Mouse (Mus musculus) frontal cortex, adult (tissue): ENCODE measurements at regions not wholly inside any gene's neighbourhood (a gene's known extent, or its start where the extent isn't known, plus 50 kb on each side); places are given as distances from the start of the nearest gene placed in this dataset.
"Not testable (repeated sequence)": the region's sequence is repeated elsewhere in the genome, so short reads cannot be mapped to it uniquely, and the experiment has no call there.

Experiments used
- ATAC-seq: cut with Nextera tagmentation; 2 replicates; pipeline ENCODE4 v1.9.2; 2017; ENCODE audit warnings: mild to moderate bottlenecking, moderate library complexity, mixed read lengths; ENCODE audit not compliant: low TSS enrichment

DNA sequence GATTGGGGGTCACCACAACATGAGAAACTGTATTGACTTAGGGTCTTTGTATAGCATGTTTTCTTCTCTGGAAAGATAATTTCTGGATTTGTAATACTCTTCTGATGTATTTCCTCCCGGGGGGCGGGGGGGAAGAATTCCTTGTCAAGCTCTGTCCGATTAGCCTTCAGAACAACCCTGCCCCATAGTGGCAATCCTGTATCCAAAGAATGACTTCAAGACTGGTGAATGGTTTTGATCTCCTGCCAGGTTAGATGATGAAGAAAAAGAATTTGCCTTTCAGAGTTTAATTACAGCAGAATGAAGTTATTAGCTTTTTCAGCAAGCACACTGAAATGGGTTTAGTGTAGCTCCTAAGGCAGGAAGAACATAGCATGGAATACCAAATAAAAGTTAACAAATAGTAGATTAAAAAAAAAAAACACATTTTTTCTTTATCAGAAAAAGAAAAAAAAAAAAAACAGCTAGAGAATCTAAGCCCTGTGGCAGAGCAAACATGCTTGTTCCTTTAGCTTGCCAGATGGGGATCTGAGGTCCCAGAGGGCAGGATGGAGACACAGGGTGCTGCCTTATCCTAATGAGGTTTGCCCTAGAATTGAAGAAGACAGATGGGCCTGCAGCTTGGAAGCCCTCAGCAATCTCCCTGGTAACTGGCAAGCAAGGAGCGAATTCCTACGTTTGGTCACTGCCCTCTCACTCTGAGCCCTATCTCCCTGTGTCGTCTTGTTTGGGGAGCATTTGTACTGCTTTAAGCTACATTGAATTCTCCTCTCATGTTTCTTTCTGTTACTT, 280.9 kb upstream of the Gm9972 start:
- ATAC-seq, result no peak

DNA sequence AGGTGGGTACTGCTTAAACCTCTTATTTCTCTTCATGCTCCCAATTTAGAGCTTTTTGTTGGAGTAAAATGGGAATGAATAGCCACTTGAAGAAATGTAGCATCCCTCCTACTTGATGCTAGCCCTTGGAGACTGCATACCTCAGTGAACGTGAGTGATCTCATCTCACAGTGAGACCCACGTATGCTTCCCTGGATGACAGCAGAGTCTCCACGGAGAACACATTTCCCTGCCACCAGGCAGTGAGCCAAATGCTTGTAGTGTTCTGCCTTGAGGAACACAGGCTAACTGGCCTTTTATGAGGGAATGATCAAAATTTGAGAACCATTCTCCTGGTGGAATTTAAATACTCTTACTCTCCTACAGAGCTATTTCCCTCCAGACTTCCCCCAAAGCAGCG, 280.1 kb upstream of the Gm9972 start:
- no peak for ATAC-seq

DNA sequence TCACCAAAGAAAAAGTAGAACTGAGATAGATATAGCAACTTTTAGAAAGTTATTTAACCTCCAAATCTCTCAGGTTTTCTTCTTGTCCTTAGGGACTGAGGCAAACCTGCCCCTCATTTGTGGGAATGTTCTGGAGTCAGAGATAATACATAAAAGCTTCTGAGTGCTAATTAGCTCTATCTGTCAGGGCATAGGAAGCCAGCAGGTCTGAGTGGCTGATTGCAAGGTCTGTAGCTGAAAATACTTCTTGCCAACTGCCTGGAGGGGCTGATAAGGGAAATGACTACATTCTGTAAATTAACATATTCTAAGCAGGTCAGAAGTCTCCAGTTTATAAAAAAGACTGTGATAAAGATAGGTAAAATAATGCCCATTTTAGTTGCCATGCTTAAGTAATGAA, 270.3 kb upstream of the Gm9972 start:
- no peak for ATAC-seq

DNA sequence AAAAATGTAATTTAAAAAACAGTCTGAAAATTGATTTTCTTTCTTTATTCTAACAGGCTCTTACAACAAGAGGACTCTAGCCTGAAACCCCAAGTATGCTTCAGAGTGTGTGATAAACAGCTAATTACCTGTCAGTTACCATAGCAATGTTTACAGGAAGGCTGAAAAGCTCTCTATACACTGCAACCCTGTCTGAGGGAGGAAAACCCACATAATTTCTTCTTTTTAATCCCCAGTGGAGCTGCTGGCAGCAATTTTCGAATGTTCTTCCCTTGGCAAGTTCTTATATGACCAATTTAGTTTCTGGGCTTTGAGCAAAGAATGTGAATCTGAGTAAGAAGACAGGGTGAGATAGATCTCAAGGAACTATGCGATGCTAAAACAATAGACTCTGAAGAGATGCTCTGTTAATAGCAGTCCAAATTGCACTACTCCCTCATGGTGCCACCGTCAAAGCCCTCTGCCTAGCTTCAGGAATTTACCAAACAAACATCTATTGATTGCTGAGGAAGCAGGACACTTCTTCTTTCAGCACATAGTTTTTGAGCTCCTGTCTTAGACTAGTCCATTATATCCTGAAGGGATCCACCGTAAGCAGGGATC, 260.4 kb upstream of the Gm9972 start:
- peak; percentile 90 for ATAC-seq

DNA sequence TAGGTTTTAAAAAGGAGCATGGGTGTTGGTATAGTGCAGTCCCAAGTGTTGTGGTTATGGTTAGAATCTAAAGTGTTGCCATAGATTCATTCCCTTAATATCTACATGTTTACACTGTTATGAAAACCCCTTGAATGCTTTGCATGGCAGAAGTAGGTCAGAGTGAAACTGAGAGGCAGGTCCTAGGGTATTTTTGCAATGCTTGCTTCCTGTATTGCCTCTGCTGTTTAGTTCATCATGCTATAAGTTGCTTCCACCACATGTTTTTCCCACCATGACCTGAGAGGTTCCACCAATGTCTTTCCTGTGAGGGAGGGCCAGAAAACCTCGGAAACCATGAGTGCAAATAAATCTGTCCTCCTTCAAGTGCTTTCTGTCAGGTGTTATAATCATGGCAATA, 224.1 kb upstream of the Gm9972 start:
- ATAC-seq, result no peak

DNA sequence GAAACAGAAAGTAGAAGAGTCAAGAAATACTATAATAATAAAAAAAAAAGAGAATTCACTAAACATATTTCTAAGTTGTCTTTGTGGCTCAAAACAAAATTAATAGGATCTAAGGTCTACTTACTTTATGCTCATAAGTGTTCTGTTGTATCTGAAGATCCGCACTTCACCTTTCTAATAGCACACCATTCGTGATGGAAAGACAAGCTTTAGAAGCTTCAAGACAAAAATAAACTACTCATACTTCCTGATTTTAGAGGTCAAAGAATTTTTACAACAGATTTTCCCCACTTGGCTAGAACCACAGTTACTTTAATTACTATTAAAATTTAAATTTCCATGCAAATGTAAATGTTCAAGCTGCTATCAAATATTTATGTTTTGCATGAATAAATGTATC, 219.8 kb upstream of the Gm9972 start:
- ATAC-seq, result no peak

DNA sequence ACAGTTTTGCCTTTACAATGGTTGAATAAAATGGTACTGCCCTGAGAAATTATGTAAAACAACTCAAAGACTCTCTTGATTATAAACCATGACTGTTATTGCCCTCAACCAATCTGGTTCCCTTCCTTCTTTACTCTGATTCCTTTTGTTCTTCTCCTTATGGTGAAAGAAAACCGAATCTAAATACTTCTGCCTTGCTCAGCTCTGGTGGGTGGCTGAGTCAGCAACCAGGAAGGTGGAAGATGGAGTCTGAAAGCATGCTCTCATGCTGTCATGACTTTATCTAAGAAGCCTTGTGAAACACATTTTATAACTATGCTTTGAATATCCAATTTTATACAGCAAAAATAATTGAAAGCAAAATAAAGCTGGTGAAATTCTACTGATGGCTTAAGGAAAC, 212.7 kb upstream of the Gm9972 start:
- ATAC-seq, result peak; percentile 81

DNA sequence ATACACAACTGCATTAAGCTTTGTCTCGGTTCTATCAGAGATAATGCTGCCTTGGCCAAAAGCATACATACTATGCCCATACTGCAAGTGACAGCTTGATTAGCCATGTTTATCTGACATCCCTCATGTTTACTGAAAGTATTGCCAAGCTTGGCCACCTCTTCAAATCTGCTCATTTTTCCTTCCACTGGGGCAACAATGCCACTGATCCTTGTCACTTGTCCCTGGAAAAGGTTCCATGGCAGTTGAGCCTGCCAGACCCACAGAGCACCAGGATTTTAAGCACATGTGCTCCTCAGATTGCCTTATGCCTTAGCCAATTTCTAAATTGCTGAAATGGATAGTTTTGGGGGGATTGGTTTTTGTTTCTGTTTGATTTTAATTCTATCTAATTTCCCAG, 189.8 kb upstream of the Gm9972 start:
- no peak for ATAC-seq

DNA sequence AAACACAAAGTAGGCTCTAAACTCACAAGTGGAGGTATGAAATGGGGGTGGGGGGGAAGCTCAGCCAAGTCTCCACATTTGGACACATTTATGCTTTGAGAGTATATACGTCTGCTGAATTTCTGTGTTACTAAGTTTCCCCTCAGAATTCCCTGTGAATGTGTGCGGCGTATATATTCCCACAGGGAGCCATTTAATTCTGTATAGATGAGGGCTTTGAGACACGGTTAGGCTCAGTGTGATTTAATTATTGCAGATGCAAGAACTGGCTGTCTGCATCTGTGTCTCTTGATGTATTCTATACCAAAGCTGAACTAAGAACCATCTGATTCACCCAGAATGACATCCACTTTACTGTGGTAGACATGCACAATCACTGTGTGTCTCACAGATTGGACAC, 181.1 kb upstream of the Gm9972 start:
- no peak for ATAC-seq

DNA sequence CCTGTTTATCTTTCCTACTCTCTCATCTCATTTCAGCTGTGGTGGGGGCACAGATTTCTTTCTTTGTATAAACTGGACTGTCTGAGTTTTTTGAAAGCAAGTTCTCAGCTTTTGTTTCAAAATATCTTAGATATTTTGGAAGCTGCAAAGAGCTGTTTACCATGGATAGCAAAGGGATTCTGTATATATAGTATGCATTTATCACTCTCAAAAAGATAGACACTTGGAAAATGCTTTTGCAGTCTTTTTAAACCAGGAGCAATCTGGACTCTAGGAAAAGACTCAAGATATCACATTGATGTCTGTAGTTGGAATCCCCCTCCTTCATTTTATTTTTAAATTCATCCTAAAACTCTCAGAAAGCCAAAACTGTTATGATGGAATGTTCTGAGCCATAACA, 177.9 kb upstream of the Gm9972 start:
- peak; percentile 93 for ATAC-seq

DNA sequence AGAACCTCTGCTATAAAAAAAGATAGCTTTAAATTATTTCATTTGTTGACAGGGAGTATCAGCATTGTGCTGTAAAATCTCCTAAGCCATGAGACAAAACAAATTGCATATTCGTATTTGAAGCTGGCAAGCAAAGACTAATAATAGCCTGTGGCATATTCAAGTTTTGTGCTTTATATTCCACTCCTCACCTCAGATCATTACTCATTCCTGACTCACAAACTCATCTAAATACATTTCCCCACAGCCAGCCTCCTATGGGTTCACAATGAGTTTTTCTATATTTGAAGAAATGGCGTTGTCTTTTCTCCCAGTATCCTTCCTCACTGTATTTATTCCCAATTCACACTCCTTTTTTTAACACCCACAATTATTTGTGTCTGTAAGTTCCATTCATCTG, 161.5 kb upstream of the Gm9972 start:
- peak; percentile 94 for ATAC-seq

DNA sequence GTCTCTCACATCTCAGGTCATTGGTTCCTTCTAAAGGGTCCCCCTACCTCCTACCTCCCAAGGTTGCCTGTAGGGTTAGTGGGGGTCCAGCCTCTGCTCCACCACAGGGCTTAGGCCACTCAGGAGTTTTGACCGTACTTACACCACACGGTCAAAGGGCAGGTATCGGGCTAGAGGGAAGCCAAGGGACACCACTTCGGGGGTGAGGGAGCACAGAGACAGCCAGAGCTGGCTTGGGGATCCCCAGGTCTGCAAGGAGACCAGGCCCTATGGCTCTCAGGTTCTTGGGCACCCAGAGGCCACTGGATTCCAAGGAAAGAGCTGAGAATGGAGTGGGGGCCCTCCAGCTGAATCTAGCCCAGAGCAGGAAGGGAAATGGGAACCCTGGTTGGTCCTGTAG, 135.5 kb upstream of the Gm9972 start:
- no peak for ATAC-seq

DNA sequence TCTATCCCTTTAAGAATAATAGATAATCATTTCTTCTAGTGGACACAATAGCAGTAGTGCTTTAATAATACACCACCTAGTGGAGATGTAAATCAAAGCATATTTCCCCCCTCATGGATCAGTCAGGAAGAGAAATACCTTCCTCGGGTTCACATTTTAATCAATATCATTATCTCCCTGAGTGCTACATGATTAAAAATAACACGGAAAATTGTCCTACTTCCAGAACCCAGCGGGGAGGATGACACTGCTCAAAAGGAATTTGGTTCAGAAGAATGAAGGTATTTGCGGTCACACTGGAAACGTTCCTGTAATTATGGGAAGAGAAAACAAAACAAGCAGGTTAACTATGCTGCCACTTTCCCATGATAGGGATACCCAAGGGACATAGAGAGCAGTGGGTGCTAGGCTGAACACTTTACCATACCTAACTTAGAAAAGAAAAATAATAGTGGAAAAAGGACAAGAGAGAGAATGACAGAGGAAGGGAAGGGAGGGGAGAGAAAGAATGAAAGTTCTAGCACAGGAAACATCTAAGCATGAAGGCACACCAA, 132.0 kb upstream of the Gm9972 start:
- ATAC-seq, result no peak

DNA sequence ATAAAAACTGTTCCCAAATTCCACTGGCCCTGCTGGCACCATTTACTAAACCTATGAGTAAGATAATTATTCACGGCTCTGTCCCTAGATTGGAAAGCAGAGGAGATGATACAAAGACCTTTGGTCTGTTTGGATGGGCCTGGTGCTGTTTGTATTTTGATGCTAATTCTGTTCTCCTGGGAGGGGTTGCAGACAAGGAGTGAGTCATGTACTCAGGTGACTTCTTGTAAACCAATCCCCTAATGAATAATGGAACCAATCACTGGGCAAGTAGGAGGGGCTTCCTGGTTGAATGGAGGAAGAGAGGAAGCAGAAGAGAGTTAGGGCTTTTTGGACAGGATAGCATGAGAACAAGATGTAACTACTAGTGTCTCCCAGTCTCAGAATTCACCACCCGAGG, 130.0 kb upstream of the Gm9972 start:
- ATAC-seq, result no peak

DNA sequence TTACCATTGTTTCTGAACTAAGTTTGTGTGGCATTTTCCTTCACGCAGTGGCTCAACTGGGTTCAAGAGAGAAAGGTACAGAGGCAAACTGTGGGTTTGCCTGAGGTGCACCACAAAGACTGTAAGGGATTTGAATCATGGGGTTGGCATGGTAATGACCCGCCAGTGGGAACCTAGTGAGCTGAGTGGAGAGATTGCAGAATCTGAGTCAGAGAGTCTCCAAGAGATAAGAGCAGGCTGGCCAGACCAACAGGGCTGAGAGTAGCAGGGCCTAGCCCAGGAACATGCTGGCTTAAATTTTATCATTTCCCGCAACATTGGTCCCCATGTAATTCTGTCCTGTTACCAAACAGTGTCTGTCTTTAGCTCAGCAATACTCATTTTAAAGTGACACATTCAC, 129.5 kb upstream of the Gm9972 start:
- ATAC-seq, result no peak

DNA sequence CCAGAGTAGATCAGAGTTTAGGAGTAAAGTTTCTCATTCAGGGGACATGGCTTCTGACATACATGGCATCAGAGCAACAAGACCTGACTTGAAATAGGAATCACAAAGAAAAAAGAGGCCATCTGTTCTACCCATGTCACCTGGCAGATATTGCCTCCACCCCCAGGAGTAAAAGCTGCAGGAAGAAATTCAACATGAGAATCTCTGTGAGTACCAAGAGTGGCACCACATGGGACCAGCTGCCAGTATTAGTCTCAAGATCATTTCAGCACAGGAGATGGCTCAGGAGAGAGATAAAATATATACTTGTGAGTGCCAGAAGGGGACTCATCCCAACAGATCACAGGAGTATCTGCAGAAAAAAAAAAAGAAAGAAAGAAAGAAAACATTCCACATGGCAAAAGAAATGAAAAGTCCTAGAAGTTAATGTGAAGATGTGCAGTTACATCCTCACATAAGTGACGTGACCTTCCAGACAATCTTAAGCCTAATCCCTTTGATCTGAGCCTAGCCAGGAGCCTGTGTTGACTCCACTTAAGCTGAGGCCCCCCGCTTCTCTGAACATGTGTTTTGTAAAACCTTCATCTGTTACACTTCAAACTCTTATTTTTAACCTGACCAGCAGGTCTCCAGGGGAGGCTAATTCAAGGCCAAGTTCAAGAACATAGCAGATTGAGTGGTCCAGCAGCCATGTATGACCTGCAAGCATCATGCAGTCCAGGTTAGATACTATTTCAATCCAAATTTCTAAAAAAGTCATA, 118.9 kb upstream of the Gm9972 start:
- ATAC-seq, result no peak

DNA sequence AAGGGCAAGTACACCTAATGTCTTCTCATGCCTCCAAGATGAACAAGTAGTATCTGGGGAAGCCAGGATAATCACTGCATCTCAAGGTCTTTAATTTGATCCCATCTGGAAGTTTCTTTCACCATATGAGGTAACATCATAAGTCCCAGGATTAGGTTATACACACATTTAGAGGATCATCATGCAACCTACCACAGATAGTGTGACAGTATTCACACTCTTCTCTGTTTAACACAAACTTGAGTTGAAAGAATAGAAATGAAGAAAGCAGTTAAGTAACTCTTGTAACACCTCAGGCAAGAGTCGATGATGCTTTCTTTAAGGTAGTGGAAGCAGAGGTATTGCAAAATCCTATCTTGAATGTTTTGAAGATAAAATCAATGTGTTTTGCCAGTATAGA, 116.3 kb upstream of the Gm9972 start:
- ATAC-seq, result no peak

DNA sequence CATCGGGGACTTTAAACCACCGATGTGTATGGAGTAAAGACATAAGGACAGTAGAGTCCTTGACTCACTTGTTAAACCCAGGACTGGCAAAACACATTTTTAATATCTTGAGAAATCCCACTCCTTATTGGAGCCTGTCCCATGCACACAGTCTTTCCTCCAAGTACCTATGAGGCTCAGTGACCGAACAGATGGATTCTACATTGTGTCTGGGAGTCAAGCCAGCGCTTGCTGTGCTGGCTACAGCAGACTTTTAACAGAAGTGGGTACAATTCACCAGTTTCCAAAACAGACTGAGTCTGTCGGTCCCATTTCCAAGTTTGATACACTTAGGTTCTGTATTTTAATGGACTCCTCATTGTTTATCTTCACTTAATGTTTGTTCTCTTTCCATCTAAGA, 108.4 kb upstream of the Gm9972 start:
- ATAC-seq, result peak; percentile 99

DNA sequence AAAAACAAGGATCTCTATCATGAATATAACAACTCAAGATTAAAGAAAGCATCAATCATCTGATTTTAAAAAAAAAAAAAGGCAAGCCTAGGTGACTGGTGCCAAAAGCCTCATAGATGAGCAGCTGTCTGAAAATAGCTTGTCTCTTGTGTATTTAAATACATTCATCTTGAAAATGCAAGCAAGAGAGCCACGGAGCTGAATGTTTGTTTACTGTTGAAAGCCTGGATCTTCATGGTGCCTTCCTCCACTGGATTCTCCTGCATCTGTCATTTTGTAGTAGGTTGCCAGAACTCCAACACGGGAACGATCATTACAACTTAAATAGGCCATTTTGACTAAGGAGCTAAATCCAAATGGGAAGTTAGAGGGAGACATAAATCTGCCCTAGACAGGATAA, 106.6 kb upstream of the Gm9972 start:
- peak; percentile 28; the same call in 1 of the 2 replicates for ATAC-seq

DNA sequence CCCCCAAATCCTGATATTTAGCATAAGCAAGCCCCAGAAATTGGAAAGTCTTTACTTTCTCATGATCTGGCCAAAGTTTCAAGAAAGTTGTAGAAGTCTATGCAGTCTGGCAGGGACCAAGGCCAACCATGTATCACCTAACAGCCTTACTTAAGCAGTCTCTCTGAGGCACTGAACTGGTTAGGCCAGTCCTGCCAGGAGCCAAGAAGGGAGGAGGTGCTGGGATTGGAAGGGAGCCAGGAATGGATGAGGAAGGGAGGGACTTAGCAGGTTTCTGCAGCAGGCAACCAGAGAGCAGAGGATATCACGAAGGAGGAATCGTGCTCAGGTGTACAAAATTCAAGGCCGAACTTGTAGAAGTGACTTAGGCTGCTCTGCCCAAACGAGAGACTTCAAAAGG, 96.3 kb upstream of the Gm9972 start:
- ATAC-seq, result not testable (repeated sequence)

DNA sequence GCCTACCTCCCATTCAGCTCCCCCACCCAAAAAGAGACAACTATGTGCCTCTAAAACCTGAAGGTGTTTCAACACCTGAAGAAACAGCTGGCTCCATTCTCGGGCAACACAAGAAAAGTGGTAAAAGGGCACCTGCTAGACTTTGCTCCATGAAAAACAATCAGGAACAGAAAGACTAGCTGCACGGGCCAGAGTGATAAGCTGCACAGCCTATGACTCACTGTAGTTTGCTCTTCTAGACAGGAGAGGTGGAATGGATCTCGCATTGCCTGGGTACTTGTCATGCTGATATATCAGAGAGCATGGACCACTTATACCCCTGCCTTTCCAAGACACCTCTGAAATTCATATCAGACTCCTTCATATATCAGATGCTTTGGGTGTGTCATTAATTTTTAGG, 94.0 kb upstream of the Gm9972 start:
- ATAC-seq, result no peak

DNA sequence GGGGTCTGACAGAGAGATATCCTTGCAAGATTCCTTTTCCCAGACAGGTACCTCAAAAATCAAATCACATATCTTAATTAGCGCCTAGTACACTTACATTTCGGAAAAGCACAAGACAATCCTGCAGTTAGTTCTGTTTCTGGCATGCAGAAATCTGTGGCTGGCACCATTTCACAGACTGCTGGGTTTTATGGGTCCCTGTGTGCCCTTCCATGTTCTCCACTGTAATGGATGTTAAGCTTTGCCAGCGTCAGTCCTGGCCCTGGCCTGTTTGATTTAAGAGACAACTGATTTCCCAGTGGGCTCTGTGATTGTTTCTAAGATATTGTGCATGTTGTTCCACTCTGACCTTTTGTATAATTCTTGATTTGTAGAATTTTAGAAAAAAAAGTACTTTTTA, 93.3 kb upstream of the Gm9972 start:
- no peak for ATAC-seq

DNA sequence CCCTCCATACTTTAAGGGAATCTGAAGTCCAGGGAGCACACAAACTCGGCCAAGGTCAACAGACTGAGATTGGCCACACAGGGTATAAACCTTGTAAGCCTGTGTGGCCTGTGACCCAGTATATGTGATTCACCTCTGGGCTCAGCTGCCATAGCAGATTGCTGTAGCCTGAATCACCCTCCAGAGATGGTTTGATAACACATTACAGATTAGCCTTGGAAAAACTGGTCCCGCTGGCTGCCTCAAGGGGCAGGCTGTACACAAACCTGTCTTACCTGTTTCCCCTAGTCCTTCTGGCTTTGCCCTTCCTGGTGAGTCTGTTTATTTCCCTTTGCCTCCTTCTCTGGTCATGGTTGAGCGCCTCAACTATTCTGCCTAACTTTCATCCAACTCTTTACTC, 91.0 kb upstream of the Gm9972 start:
- no peak for ATAC-seq
